Mouse (Mus musculus) heart, adult 18-20 months (tissue): ENCODE results near the gene Tmem208. TPM values are rescaled to one million over a fixed set of nuclear protein-coding genes. Genes with fewer than 3 reads are reported as not detected.
"Not testable (repeated sequence)": the region's sequence is repeated elsewhere in the genome, so short reads cannot be mapped to it uniquely, and the experiment has no call there.

Source experiments
- DNase-seq, 2 experiments: peaks; one replicate each; pipeline ENCODE4 v3.0.0; 2021 to 2022; ENCODE audit warnings: mixed read lengths in 1 of 2
- long read RNA-seq, 2 experiments: library from polyadenylated mRNA; stranded (forward); transcript quantifications; one replicate each; pipeline ENCODE4 v2.0.0; 2021
- total RNA-seq, 2 experiments: library from RNA; stranded (reverse); gene quantifications; 2 replicates each; pipeline ENCODE4 v1.2.3; 2021

The Tmem208 gene
- total RNA-seq = 10 to 100 TPM; 24.3 to 26.6 TPM
- long read RNA-seq, experiment 1, transcript Tmem208-201 (6 exons, 785 nt) = major isoform, 24 of 28 reads
- long read RNA-seq, experiment 1, partial matches to known transcripts = 1 of 28 reads
- long read RNA-seq, experiment 1, other reads (novel, unspliced or antisense) = 2 of 28 reads
- long read RNA-seq, experiment 2, transcript Tmem208-201 (6 exons, 785 nt) = major isoform, 14 of 16 reads
- long read RNA-seq, experiment 2, partial matches to known transcripts = 0 of 16 reads
- long read RNA-seq, experiment 2, other reads (novel, unspliced or antisense) = 1 of 16 reads

GRCm38 (mm10) chr8:105326141-105326672 lies at the start of gene Tmem208, which contains the start of gene Lrrc29:
Tmem208 (plus strand) TSS chr8:105326354.
Lrrc29 (minus strand) TSS chr8:105326278.
- peak; percentile 97 to 98 for DNase-seq

- peak; percentile 81 to 87 for DNase-seq
These were observed 47.2 kb upstream of the Tmem208 start for GRCm38 (mm10) chr8:105278911-105279334.

- DNase-seq = no peak
These were observed 45.6 kb upstream of the Tmem208 start for GRCm38 (mm10) chr8:105280567-105280966.

GRCm38 (mm10) chr8:105281821-105282220 lies 44.3 kb upstream of the Tmem208 start:
- no peak for DNase-seq

- no peak for DNase-seq
These were observed 43.9 kb upstream of the Tmem208 start for GRCm38 (mm10) chr8:105282239-105282638.

- DNase-seq = peak in 1 of 2 experiments; percentile 60
These were observed 43.1 kb upstream of the Tmem208 start for GRCm38 (mm10) chr8:105283074-105283473.

GRCm38 (mm10) chr8:105285514-105285913 lies 40.6 kb upstream of the Tmem208 start:
- no peak for DNase-seq

- DNase-seq = no peak
These were observed 39.2 kb upstream of the Tmem208 start for GRCm38 (mm10) chr8:105286907-105287306.

GRCm38 (mm10) chr8:105288231-105288630 lies 37.9 kb upstream of the Tmem208 start:
- no peak for DNase-seq

GRCm38 (mm10) chr8:105288958-105289732 lies 37.0 kb upstream of the Tmem208 start:
- DNase-seq = peak; percentile 93 to 94

GRCm38 (mm10) chr8:105289805-105290460 lies 36.2 kb upstream of the Tmem208 start, which contains the start of gene 4931428F04Rik:
4931428F04Rik (minus strand) TSS chr8:105289864.
- no peak for DNase-seq

- peak; percentile 86 to 98 for DNase-seq
These were observed 35.4 kb upstream of the Tmem208 start for GRCm38 (mm10) chr8:105290554-105291314.

- DNase-seq = not testable (repeated sequence)
These were observed 34.8 kb upstream of the Tmem208 start for GRCm38 (mm10) chr8:105291364-105291763.

- not testable (repeated sequence) for DNase-seq
These were observed 34.4 kb upstream of the Tmem208 start for GRCm38 (mm10) chr8:105291802-105292201.

- no peak for DNase-seq
These were observed 33.7 kb upstream of the Tmem208 start for GRCm38 (mm10) chr8:105292471-105292870.

GRCm38 (mm10) chr8:105293405-105293804 lies 32.7 kb upstream of the Tmem208 start:
- no peak for DNase-seq

GRCm38 (mm10) chr8:105294776-105295175 lies 31.4 kb upstream of the Tmem208 start:
- DNase-seq = no peak

GRCm38 (mm10) chr8:105295256-105295655 lies 30.9 kb upstream of the Tmem208 start:
- DNase-seq = no peak

GRCm38 (mm10) chr8:105295895-105296573 lies 30.1 kb upstream of the Tmem208 start, which contains the start of gene Exoc3l:
Exoc3l (minus strand) TSS chr8:105296101.
- peak in 1 of 2 experiments; percentile 41 for DNase-seq

- peak; percentile 95 to 96 for DNase-seq
These were observed 28.5 kb upstream of the Tmem208 start, which contains the start of gene E2f4 for GRCm38 (mm10) chr8:105297511-105298192. E2f4 (plus strand) TSS chr8:105297663.
